Mouse (Mus musculus) lung, adult 2 months (tissue): ENCODE measurements around the gene Ildr1.

Experiments used
- CTCF ChIP-seq: fragments of 200-500 bp; IDR thresholded peaks from 2 replicates; pipeline ENCODE4 v1.5.1; 2011; ENCODE audit warnings: mild to moderate bottlenecking, low read length, control low read depth; ENCODE audit not compliant: insufficient read depth
- POLR2A ChIP-seq: fragments of 200-500 bp; IDR thresholded peaks from 2 replicates; pipeline ENCODE4 v1.6.1; 2011; ENCODE audit warnings: low read depth, mild to moderate bottlenecking, control low read depth, low read length, borderline replicate concordance; ENCODE audit errors: extremely low read depth

DNA sequence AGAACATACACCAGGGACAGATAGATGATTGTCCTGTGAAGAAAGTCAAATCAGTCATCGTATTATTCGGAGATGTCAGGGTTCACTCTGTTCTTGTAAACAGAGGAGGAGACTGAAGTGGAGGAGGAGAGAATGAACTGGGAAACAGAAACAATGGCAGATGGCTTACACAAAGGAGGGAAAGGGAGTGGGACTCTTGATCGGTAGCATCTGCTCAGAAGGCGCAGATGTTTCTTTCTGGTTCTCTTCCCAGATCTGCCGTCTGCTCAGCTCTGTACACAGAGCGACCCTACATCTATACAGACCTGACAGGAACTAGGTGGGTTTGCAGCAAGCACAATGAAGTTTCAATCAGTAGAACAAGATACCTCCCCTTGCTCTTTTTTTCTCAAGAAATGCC is 81.9 kb downstream of the Ildr1 start:
- no peak for TF ChIP-seq CTCF
- no peak for TF ChIP-seq POLR2A
